Mouse (Mus musculus) midbrain, postnatal 0 days (tissue): Measurements from ENCODE around the gene Nrg3. TPM values are rescaled to one million over a fixed set of nuclear protein-coding genes. Genes with fewer than 3 reads are reported as not detected.

ENCODE experiments used
- ATAC-seq: fragments of 200-750 bp; cut with Nextera tagmentation; 2 replicates; pipeline ENCODE4 v1.8.0; 2017; ENCODE audit warnings: moderate number of reproducible peaks, mild to moderate bottlenecking, moderate TSS enrichment, moderate library complexity; ENCODE audit not compliant: low FRiP score
- DNase-seq: peaks from one replicate; pipeline ENCODE4 v3.0.0-alpha.2; 2015; ENCODE audit warnings: low spot score
- H3K27ac ChIP-seq: fragments of 300-500 bp; sonication (generic); 2 replicates; pipeline ENCODE4 v1.5.1; 2014; ENCODE audit warnings: low read depth, mild to moderate bottlenecking, low read length, mixed read lengths
- H3K27me3 ChIP-seq: fragments of 300-500 bp; sonication (generic); 2 replicates; pipeline ENCODE4 v1.6.1; 2014; ENCODE audit warnings: low read length, control low read depth, mixed read lengths; ENCODE audit not compliant: insufficient read depth
- H3K36me3 ChIP-seq: fragments of 300-500 bp; sonication (generic); 2 replicates; pipeline ENCODE4 v1.6.1; 2014; ENCODE audit warnings: low read length, control low read depth, mixed read lengths; ENCODE audit not compliant: insufficient read depth
- H3K4me1 ChIP-seq: fragments of 300-500 bp; sonication (generic); 2 replicates; pipeline ENCODE4 v1.6.1; 2014; ENCODE audit warnings: mild to moderate bottlenecking, control low read depth, antibody characterized with exemption, low read length, mixed read lengths; ENCODE audit not compliant: insufficient read depth
- H3K4me2 ChIP-seq: fragments of 300-500 bp; sonication (generic); 2 replicates; pipeline ENCODE4 v1.6.1; 2014; ENCODE audit warnings: low read depth, mild to moderate bottlenecking, low read length, mixed read lengths; ENCODE audit not compliant: poor library complexity, severe bottlenecking
- H3K4me3 ChIP-seq: fragments of 300-500 bp; sonication (generic); 2 replicates; pipeline ENCODE4 v1.5.1; 2014; ENCODE audit warnings: low read depth, mild to moderate bottlenecking, low read length, moderate library complexity
- H3K9ac ChIP-seq: fragments of 300-500 bp; sonication (generic); replicated peaks from 2 replicates; pipeline ENCODE4 v1.6.1; 2014; ENCODE audit warnings: mild to moderate bottlenecking, low read length, moderate library complexity, mixed read lengths; ENCODE audit not compliant: poor library complexity, severe bottlenecking
- H3K9me3 ChIP-seq: fragments of 300-500 bp; sonication (generic); 2 replicates; pipeline ENCODE4 v1.6.1; 2016; ENCODE audit warnings: low read length, control low read depth
- CTCF ChIP-seq: IDR thresholded peaks from 2 replicates; pipeline ENCODE4 v1.5.1; 2016; ENCODE audit warnings: antibody characterized with exemption, mild to moderate bottlenecking
- WGBS: fragments of 180-500 bp; shearing (Covaris S2); extraction: QIAGEN DNeasy Blood & Tissue Kit; methylation state at CpG from one replicate; pipeline ENCODE4 v1.1.7; 2014; 5-methylcytosine and 5-hydroxymethylcytosine counted together
- polyA plus RNA-seq: library from polyadenylated mRNA; unstranded; fragments of >200 nt; fragmentation: Nextera tagmentation; extraction: Ambion mirVana; gene quantifications from 2 replicates; pipeline ENCODE4 v1.2.1, GENCODE M21; 2015
- total RNA-seq: library from RNA; depleted of rRNA; stranded (reverse); fragments of >200 nt; gene quantifications from 2 replicates; pipeline ENCODE4 v1.2.3, GENCODE M21; 2014

Nrg3 gene
- total and polyA plus RNA-seq, 2 experiments from 2014 or later, result 11.0 to 41.8 TPM

GRCm38 (mm10) chr14:38992574-38992866 is 480.4 kb downstream of the Nrg3 start:
- DNase-seq (no peak), ATAC-seq (no peak)
- no peaks in the 10 kb centered on the region for H3K36me3 ChIP-seq
- 57% methylated on average over 1 of the region's 1 CpGs for WGBS
- no peak overlapping the region for H3K27ac ChIP-seq
- no peak for TF ChIP-seq CTCF
- H3K4me1 ChIP-seq, result 0 out of 2 replicates have a peak, but pooled peaks cover 2% of the 10 kb centered on the region
- no peak overlapping the region for H3K4me2 ChIP-seq
- no peaks in the 10 kb centered on the region for H3K27me3 ChIP-seq
- no peak overlapping the region for H3K4me3 ChIP-seq
- no peak overlapping the region for H3K9ac ChIP-seq
- no peaks in the 10 kb centered on the region for H3K9me3 ChIP-seq

- Histone ChIP-seq H3K9me3 (no peaks in the 10 kb centered on the region), H3K4me2 (no peak overlapping the region), H3K36me3 (no peaks in the 10 kb centered on the region), H3K27me3 (no peaks in the 10 kb centered on the region), H3K27ac (no peak overlapping the region), H3K4me3 (no peak overlapping the region), H3K4me1 (0 out of 2 replicates have a peak, but pooled peaks cover 2% of the 10 kb centered on the region), H3K9ac (no peak overlapping the region)
- TF ChIP-seq CTCF, result peak; percentile 71
- DNase-seq (peak; percentile 39), ATAC-seq (no peak)
- 39% methylated on average over 7 of the region's 7 CpGs for WGBS
Measured at GRCm38 (mm10) chr14:38991847-38992573, 480.9 kb downstream of the Nrg3 start.

- WGBS, result 78% methylated on average over 7 of the region's 7 CpGs
- no peak for TF ChIP-seq CTCF
- Histone ChIP-seq H3K27ac (no peak overlapping the region), H3K4me1 (no peaks in the 10 kb centered on the region), H3K36me3 (no peaks in the 10 kb centered on the region), H3K9ac (no peak overlapping the region), H3K9me3 (no peaks in the 10 kb centered on the region), H3K4me2 (no peak overlapping the region), H3K27me3 (no peaks in the 10 kb centered on the region), H3K4me3 (no peak overlapping the region)
- ATAC-seq (no peak), DNase-seq (no peak)
Measured at GRCm38 (mm10) chr14:38959367-38959766, 513.5 kb downstream of the Nrg3 start.

- no peaks in the 10 kb centered on the region for H3K9me3 ChIP-seq
- no peak overlapping the region for H3K9ac ChIP-seq
- DNase-seq (no peak), ATAC-seq (no peak)
- no peak overlapping the region for H3K27ac ChIP-seq
- TF ChIP-seq CTCF, result no peak
- H3K4me3 ChIP-seq, result no peak overlapping the region
- 56% methylated on average over 1 of the region's 1 CpGs for WGBS
- no peak overlapping the region for H3K4me2 ChIP-seq
- H3K36me3 ChIP-seq, result no peaks in the 10 kb centered on the region
- H3K27me3 ChIP-seq, result no peaks in the 10 kb centered on the region
- no peaks in the 10 kb centered on the region for H3K4me1 ChIP-seq
Measured at GRCm38 (mm10) chr14:38937481-38937880, 535.4 kb downstream of the Nrg3 start.

GRCm38 (mm10) chr14:38936483-38937054 is 536.3 kb downstream of the Nrg3 start:
- Histone ChIP-seq H3K4me3 (no peak overlapping the region), H3K36me3 (no peaks in the 10 kb centered on the region), H3K27me3 (no peaks in the 10 kb centered on the region), H3K9me3 (no peaks in the 10 kb centered on the region), H3K4me2 (no peak overlapping the region), H3K4me1 (no peaks in the 10 kb centered on the region), H3K27ac (no peak overlapping the region), H3K9ac (no peak overlapping the region)
- DNase-seq (no peak), ATAC-seq (no peak)
- 57% methylated on average over 2 of the region's 2 CpGs for WGBS
- no peak for TF ChIP-seq CTCF

GRCm38 (mm10) chr14:38923652-38924051 is 549.2 kb downstream of the Nrg3 start:
- Histone ChIP-seq H3K9ac (no peak overlapping the region), H3K4me1 (no peaks in the 10 kb centered on the region), H3K27ac (no peak overlapping the region), H3K9me3 (no peaks in the 10 kb centered on the region), H3K4me3 (no peak overlapping the region), H3K4me2 (no peak overlapping the region), H3K36me3 (no peaks in the 10 kb centered on the region), H3K27me3 (no peaks in the 10 kb centered on the region)
- ATAC-seq, result no peak
- 75% methylated on average over 1 of the region's 1 CpGs for WGBS
- no peak for TF ChIP-seq CTCF
- DNase-seq, result no peak
